Mouse (Mus musculus): ENCODE measurements around the gene Nod2. TPM values are rescaled to one million over a fixed set of nuclear protein-coding genes. Genes with fewer than 3 reads are reported as not detected.

Gene Nod2
- 1.8 and 2.5 TPM in 2 replicates for polyA plus RNA-seq (2012; rRNA removed; ENCODE audit: low replicate concordance)

DNA sequence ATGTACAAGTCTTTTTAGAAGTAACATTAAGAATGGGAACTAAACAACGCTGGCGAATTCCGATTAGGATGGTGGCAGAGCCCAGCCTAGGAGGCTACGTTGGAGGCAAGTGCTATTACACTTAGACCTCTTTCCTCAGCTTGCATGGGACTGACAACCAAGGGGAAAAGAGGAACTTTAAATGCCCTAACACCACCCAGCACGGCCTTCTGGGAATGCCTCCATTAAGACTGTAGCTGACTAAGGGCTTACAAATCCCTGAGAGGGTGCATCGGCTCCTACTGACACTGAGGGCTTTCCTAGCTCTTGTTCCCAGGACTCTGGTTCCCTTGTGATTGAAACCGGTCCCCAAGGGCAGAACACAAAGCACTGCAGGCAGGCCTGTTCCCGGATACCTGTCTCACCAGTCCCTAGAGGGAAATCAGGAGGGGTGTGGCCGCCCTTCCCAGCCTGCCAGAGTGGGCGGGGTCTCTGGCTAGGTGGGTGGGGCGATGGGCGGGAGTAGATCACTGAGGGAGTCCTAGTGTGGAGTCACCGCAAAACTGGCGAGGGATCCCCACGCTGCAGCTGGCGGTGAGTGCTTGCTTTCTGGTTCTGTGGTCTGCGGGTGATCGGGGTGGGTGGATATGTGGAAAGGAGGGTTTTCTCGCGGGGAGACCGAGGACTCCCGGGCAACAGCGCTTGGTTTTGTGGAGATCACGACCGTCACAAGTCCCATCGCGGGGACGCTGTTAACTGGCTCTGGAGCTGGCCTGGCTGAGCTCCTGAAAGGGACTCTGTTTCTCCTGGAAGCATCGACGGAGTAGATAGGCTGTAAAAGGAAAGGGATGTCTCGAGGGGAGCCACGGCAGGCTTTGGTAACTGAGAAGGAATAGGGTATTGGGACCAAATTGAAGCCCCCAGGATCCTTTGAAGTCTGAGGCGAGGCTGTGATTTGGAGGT is at the start of gene Nod2:
TSS of gene Nod2 (plus strand) at position 479 of the 942 bp plus-strand sequence.

DNA sequence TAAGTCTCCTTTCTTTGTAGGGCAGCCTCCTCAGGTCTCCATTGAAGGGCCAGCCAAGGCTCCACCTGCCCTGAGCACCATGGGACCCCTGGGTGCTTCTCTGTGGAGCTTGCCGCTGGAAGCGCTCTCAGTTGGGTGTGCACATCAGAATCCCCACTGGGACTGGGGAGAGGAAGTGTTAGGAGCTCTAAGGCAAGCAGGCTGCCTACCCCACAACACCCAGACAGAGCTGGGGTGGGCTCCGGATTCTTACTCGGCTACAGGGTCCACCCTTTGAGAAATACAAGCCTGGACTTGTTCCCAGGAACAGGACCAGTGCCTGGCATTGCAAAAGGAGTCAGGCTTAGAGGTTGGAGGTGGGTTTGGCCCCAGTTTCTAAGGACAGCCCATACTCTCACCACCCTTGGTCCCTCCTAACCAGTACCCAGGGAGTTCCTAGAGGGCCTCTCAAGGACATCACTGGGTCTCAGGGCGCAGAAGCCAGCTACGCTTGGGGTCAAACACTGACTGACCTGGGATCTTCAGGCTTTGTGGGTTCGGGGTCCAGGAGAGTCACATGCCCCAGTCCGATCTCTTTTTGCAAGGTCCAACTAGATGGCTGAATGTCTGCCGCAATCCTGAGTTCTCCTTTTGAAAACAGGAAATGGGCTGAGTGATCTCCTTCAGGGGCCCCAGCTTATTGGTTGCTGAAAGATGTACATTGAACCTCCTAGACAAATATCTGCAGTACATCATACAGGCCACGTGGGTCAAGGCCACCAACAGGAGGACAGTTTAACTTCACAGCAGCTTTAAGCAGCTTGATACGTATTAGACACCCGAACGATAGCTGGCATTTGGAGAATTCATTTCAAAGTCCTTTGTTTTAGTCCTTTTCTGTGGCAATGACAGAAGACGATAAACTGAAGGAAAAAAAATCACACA is 11.4 kb upstream of the Nod2 start, which contains the start of gene Snx20:
TSS of gene Snx20 (minus strand) at position 655 of the 924 bp plus-strand sequence.

DNA sequence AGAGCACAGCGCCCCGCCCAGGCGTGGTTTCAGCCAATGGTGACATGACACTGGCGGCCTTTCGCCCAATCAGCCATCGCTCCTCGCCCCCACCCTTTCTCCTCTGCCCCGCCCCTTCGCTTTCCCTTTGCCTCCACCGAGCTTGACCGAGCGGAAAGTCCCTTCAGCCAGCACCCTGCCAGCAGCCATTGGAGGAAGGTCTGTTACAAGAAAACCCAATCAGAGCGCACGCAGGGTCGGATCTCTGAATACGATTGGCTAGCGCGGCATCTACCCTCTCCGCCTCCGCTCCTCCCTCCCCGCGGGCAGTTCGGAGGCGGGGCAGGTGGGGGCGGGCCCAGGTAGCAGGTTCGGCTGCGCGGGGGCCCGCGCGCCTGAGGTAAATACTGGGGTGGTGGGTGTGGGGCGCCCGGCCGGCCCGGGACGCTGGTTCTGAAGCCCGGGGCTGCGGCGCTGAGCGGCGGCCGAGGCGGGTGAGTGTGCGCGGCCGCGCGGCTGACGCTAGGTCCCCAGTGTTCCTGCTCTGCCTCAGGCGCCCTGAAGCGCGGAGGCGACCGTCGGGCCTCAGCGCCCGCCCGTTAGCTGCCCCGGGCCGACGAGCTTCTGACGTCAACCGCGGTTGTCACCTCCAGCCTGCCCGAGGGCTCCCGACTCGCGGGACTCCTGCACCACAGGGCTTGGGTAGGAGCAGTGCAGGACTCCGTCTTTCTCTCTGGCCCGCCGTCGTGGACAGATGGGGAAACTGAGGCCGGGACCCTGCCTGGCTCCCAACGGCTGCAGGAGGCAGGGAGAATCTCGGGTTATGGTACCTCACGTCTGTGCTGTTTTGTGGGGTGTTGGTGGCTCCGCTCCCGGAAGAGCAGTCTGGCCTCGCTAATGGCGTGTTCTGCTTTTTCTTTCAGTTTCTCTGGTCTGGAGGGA is 49.9 kb downstream of the Nod2 start, which contains the start of gene Cyld:
TSS of gene Cyld (plus strand) at position 308 of the 921 bp plus-strand sequence.

Other genes with a start within 250 kb of the Nod2 start
- 48.6 and 62.8 TPM in 2 replicates for gene Nkd1, start 126.0 kb upstream of the Nod2 start, polyA plus RNA-seq (2012; rRNA removed; ENCODE audit: low replicate concordance)
- gene Snx20, start 11.2 kb upstream of the Nod2 start, polyA plus RNA-seq (2012; rRNA removed; ENCODE audit: low replicate concordance), result 3.2 and 7.8 TPM in 2 replicates
- 6.3 and 8.7 TPM in 2 replicates for gene Cyld, start 49.7 kb downstream of the Nod2 start, polyA plus RNA-seq (2012; rRNA removed; ENCODE audit: low replicate concordance)